Mouse (Mus musculus) leukemia stem cell, adult 10-12 weeks (primary cell): ENCODE results near the gene Klf11. TPM values are rescaled to one million over a fixed set of nuclear protein-coding genes. Genes with fewer than 3 reads are reported as not detected.

Experiments
- polyA plus RNA-seq: library from polyadenylated mRNA; stranded (reverse); fragments of >175 nt; gene quantifications from 2 replicates; pipeline ENCODE4 v1.2.3, GENCODE M21; 2012; ENCODE audit warnings: low replicate concordance

The Klf11 gene
- 15.9 and 19.9 TPM in 2 replicates for polyA plus RNA-seq

GRCm38 (mm10) chr12:24651063-24651557 is at the start of gene Klf11:
Gene Klf11, plus strand, starts transcription at chr12:24651274.

GRCm38 (mm10) chr12:24681286-24682023 is 30.4 kb downstream of the Klf11 start, which contains the start of gene Cys1:
Gene Cys1, minus strand, starts transcription at chr12:24681813.

GRCm38 (mm10) chr12:24707954-24708823 is 57.1 kb downstream of the Klf11 start, which contains the start of gene Rrm2:
Gene Rrm2, plus strand, starts transcription at chr12:24708241.

Other genes with a start within 250 kb of the Klf11 start
- gene Taf1b, start 152.9 kb upstream of the Klf11 start, polyA plus RNA-seq: 0.21 and 1.5 TPM in 2 replicates
- 0.08 and 0.41 TPM in 2 replicates for gene Grhl1, start 79.0 kb upstream of the Klf11 start, polyA plus RNA-seq
- not detected in 2 replicates for gene Cys1, start 30.5 kb downstream of the Klf11 start, polyA plus RNA-seq
- gene Rrm2, start 57.0 kb downstream of the Klf11 start, polyA plus RNA-seq: 71.0 and 245 TPM in 2 replicates
- 12.6 and 19.0 TPM in 2 replicates for gene Mboat2, start 179.6 kb downstream of the Klf11 start, polyA plus RNA-seq